Mouse (Mus musculus) thymus, adult 2 months (tissue): Measurements from ENCODE around the gene Gap43. TPM values are rescaled to one million over a fixed set of nuclear protein-coding genes. Genes with fewer than 3 reads are reported as not detected.
A peak's percentile ranks its signal among the peaks of the same experiment; 100 is the strongest.
"Not testable (repeated sequence)": the region's sequence is repeated elsewhere in the genome, so short reads cannot be mapped to it uniquely, and the experiment has no call there.

Source experiments
- DNase-seq: peaks from one replicate; pipeline ENCODE4 v3.0.0; 2021
- H3K27ac ChIP-seq: fragments of 200-500 bp; 2 replicates; pipeline ENCODE4 v1.5.1; 2012; ENCODE audit warnings: low read length, control low read depth; ENCODE audit not compliant: control insufficient read depth, insufficient read depth
- H3K27me3 ChIP-seq: fragments of 200-500 bp; 2 replicates; pipeline ENCODE4 v1.6.1; 2012; ENCODE audit warnings: mild to moderate bottlenecking, low read length, moderate library complexity, mixed read lengths; ENCODE audit not compliant: control insufficient read depth, insufficient read depth
- H3K36me3 ChIP-seq: fragments of 200-500 bp; 2 replicates; pipeline ENCODE4 v1.6.1; 2012; ENCODE audit warnings: mild to moderate bottlenecking, low read length, moderate library complexity; ENCODE audit not compliant: control insufficient read depth, insufficient read depth
- H3K4me1 ChIP-seq: fragments of 200-500 bp; replicated peaks from 2 replicates; pipeline ENCODE4 v1.6.1; 2012; ENCODE audit warnings: low read length; ENCODE audit not compliant: control insufficient read depth, insufficient read depth
- H3K4me3 ChIP-seq: fragments of 200-500 bp; 2 replicates; pipeline ENCODE4 v1.5.1; 2012; ENCODE audit warnings: mild to moderate bottlenecking, low read length, control low read depth, moderate library complexity; ENCODE audit not compliant: control insufficient read depth, insufficient read depth
- CTCF ChIP-seq: fragments of 200-500 bp; IDR thresholded peaks from 2 replicates; pipeline ENCODE4 v1.5.1; 2012; ENCODE audit warnings: mild to moderate bottlenecking, control low read depth, low read length, moderate library complexity, borderline replicate concordance; ENCODE audit not compliant: control insufficient read depth, poor library complexity, insufficient read depth; ENCODE audit errors: extremely low read depth
- POLR2A ChIP-seq: fragments of 200-500 bp; IDR thresholded peaks from 2 replicates; pipeline ENCODE4 v1.6.1; 2012; ENCODE audit warnings: mild to moderate bottlenecking, low read length, control low read depth, moderate library complexity; ENCODE audit not compliant: control insufficient read depth, poor library complexity, insufficient read depth; ENCODE audit errors: extremely low read depth
- WGBS: fragments of 180-500 bp; shearing (Covaris S2); methylation state at CpG from one replicate; pipeline ENCODE4 v1.1.7; 2018; 5-methylcytosine and 5-hydroxymethylcytosine counted together
- polyA plus RNA-seq: library from polyadenylated mRNA; depleted of rRNA; stranded (reverse); fragments of >200 nt; gene quantifications from 2 replicates; pipeline ENCODE4 v1.2.3, GENCODE M21; 2012

The Gap43 gene
- polyA plus RNA-seq, 1 experiment = not detected

GRCm38 (mm10) chr16:42265185-42265584 is 75.3 kb downstream of the Gap43 start:
- Histone ChIP-seq H3K27ac (no peak overlapping the region), H3K4me3 (no peak overlapping the region), H3K27me3 (no peaks in the 10 kb centered on the region), H3K4me1 (no peaks in the 10 kb centered on the region), H3K36me3 (no peaks in the 10 kb centered on the region)
- TF ChIP-seq CTCF (no peak), POLR2A (no peak)
- DNase-seq = peak; percentile 2
- WGBS = 15% methylated on average over 3 of the region's 3 CpGs

GRCm38 (mm10) chr16:42262935-42263542 is 77.4 kb downstream of the Gap43 start:
- H3K4me1 ChIP-seq = no peaks in the 10 kb centered on the region
- WGBS = 96% methylated on average over 5 of the region's 5 CpGs
- no peak overlapping the region for H3K4me3 ChIP-seq
- H3K36me3 ChIP-seq = no peaks in the 10 kb centered on the region
- no peak for DNase-seq
- no peak for TF ChIP-seq CTCF
- TF ChIP-seq POLR2A = no peak
- H3K27ac ChIP-seq = no peak overlapping the region
- no peaks in the 10 kb centered on the region for H3K27me3 ChIP-seq

- DNase-seq = no peak
- Histone ChIP-seq H3K4me3 (no peak overlapping the region), H3K4me1 (no peaks in the 10 kb centered on the region), H3K27me3 (no peaks in the 10 kb centered on the region), H3K36me3 (no peaks in the 10 kb centered on the region), H3K27ac (no peak overlapping the region)
- WGBS = 93% methylated on average over 11 of the region's 11 CpGs
- no peak for TF ChIP-seq CTCF
- TF ChIP-seq POLR2A = no peak
Measured at GRCm38 (mm10) chr16:42255693-42256092, 84.8 kb downstream of the Gap43 start.

- no peak overlapping the region for H3K4me3 ChIP-seq
- no peaks in the 10 kb centered on the region for H3K36me3 ChIP-seq
- H3K27me3 ChIP-seq = no peaks in the 10 kb centered on the region
- no peak for DNase-seq
- TF ChIP-seq POLR2A (no peak), CTCF (no peak)
- no peaks in the 10 kb centered on the region for H3K4me1 ChIP-seq
- H3K27ac ChIP-seq = no peak overlapping the region
- 92% methylated on average over 3 of the region's 3 CpGs for WGBS
Measured at GRCm38 (mm10) chr16:42255222-42255621, 85.2 kb downstream of the Gap43 start.

- WGBS = 84% methylated on average over 5 of the region's 5 CpGs
- H3K36me3 ChIP-seq = no peaks in the 10 kb centered on the region
- H3K4me1 ChIP-seq = no peaks in the 10 kb centered on the region
- no peak overlapping the region for H3K4me3 ChIP-seq
- no peak overlapping the region for H3K27ac ChIP-seq
- no peaks in the 10 kb centered on the region for H3K27me3 ChIP-seq
- DNase-seq = no peak
- TF ChIP-seq CTCF (no peak), POLR2A (no peak)
Measured at GRCm38 (mm10) chr16:42252252-42252651, 88.2 kb downstream of the Gap43 start.

GRCm38 (mm10) chr16:42244121-42244520 is 96.3 kb downstream of the Gap43 start:
- not testable (repeated sequence) for H3K4me3 ChIP-seq, DNase-seq, H3K27ac ChIP-seq, H3K4me1 ChIP-seq, H3K27me3 ChIP-seq, H3K36me3 ChIP-seq
- WGBS = 84% methylated on average over 3 of the region's 3 CpGs

GRCm38 (mm10) chr16:42231306-42231705 is 109.1 kb downstream of the Gap43 start:
- no peak for TF ChIP-seq POLR2A
- no peak for TF ChIP-seq CTCF
- Histone ChIP-seq H3K4me3 (no peak overlapping the region), H3K27me3 (no peaks in the 10 kb centered on the region), H3K4me1 (no peaks in the 10 kb centered on the region), H3K36me3 (no peaks in the 10 kb centered on the region), H3K27ac (no peak overlapping the region)
- 86% methylated on average over 4 of the region's 4 CpGs for WGBS
- DNase-seq = peak; percentile 7
